Mouse (Mus musculus) spleen, adult 2 months (tissue): ENCODE measurements around the gene Hgf. TPM values are rescaled to one million over a fixed set of nuclear protein-coding genes. Genes with fewer than 3 reads are reported as not detected.

Experiments used
- DNase-seq, 2 experiments: peaks; one replicate each; pipeline versions ENCODE4 v3.0.0 to v3.0.0-alpha.2; 2012 to 2021; ENCODE audit warnings: low spot score in 2 of 2, low read depth in 1 of 2
- H3K27ac ChIP-seq: fragments of 200-500 bp; 2 replicates; pipeline ENCODE4 v1.5.1; 2012; ENCODE audit warnings: low read length, inconsistent platforms; ENCODE audit not compliant: insufficient read depth
- H3K27me3 ChIP-seq: fragments of 200-500 bp; 2 replicates; pipeline ENCODE4 v1.6.1; 2012; ENCODE audit warnings: mild to moderate bottlenecking, moderate library complexity, low read length, inconsistent platforms; ENCODE audit not compliant: control insufficient read depth, insufficient read depth
- H3K36me3 ChIP-seq: fragments of 200-500 bp; 2 replicates; pipeline ENCODE4 v1.6.1; 2012; ENCODE audit warnings: mild to moderate bottlenecking, low read length, inconsistent platforms; ENCODE audit not compliant: control insufficient read depth, insufficient read depth
- H3K4me1 ChIP-seq: fragments of 200-500 bp; 2 replicates; pipeline ENCODE4 v1.6.1; 2011; ENCODE audit warnings: inconsistent platforms; ENCODE audit not compliant: control insufficient read depth, insufficient read depth, insufficient read length
- H3K4me3 ChIP-seq: fragments of 200-500 bp; 2 replicates; pipeline ENCODE4 v1.5.1; 2011; ENCODE audit warnings: mild to moderate bottlenecking, inconsistent platforms; ENCODE audit not compliant: insufficient read depth, insufficient read length; ENCODE audit errors: extremely low read depth
- CTCF ChIP-seq: fragments of 200-500 bp; IDR thresholded peaks from 2 replicates; pipeline ENCODE4 v1.5.1; 2011; ENCODE audit warnings: mild to moderate bottlenecking, inconsistent platforms; ENCODE audit not compliant: insufficient read depth, insufficient read length, insufficient replicate concordance; ENCODE audit errors: extremely low read depth
- POLR2A ChIP-seq: fragments of 200-500 bp; IDR thresholded peaks from 2 replicates; pipeline ENCODE4 v1.6.1; 2011; ENCODE audit warnings: low read depth, low read length, inconsistent platforms
- WGBS: fragments of 180-500 bp; shearing (Covaris S2); methylation state at CpG from one replicate; pipeline ENCODE4 v1.1.7; 2018; 5-methylcytosine and 5-hydroxymethylcytosine counted together
- polyA plus RNA-seq: library from polyadenylated mRNA; depleted of rRNA; stranded (reverse); fragments of >200 nt; gene quantifications from 2 replicates; pipeline ENCODE4 v1.2.3, GENCODE M21; 2012; rRNA removed

Gene Hgf
- polyA plus RNA-seq, 1 experiment: 0.51 TPM

- WGBS: 60% methylated on average over 1 of the region's 1 CpGs
- DNase-seq: no peak
- no peaks in the 10 kb centered on the region for H3K27me3 ChIP-seq
Observed at GRCm38 (mm10) chr5:16632996-16633395, 79.7 kb downstream of the Hgf start.

GRCm38 (mm10) chr5:16646417-16646816 lies 93.1 kb downstream of the Hgf start:
- Histone ChIP-seq H3K4me3 (no peak overlapping the region), H3K36me3 (no peaks in the 10 kb centered on the region), H3K4me1 (no peaks in the 10 kb centered on the region), H3K27me3 (no peaks in the 10 kb centered on the region), H3K27ac (no peak overlapping the region)
- TF ChIP-seq POLR2A: no peak
- no peak for TF ChIP-seq CTCF
- WGBS: 90% methylated on average over 7 of the region's 7 CpGs
- no peak for DNase-seq

More at GRCm38 (mm10) chr5:16632996-16633395, 79.7 kb downstream of the Hgf start:
- Histone ChIP-seq H3K4me1 (no peaks in the 10 kb centered on the region), H3K27ac (no peak overlapping the region), H3K4me3 (no peak overlapping the region), H3K36me3 (no peaks in the 10 kb centered on the region)
- TF ChIP-seq POLR2A: no peak
- no peak for TF ChIP-seq CTCF

- Histone ChIP-seq H3K4me1 (no peaks in the 10 kb centered on the region), H3K27me3 (no peaks in the 10 kb centered on the region), H3K27ac (no peak overlapping the region), H3K36me3 (no peaks in the 10 kb centered on the region), H3K4me3 (no peak overlapping the region)
- no peak for TF ChIP-seq CTCF
- no peak for TF ChIP-seq POLR2A
- DNase-seq: no peak
Observed at GRCm38 (mm10) chr5:16647701-16648100, 94.4 kb downstream of the Hgf start.

- no peak for TF ChIP-seq CTCF
- TF ChIP-seq POLR2A: no peak
- Histone ChIP-seq H3K4me1 (no peaks in the 10 kb centered on the region), H3K36me3 (no peaks in the 10 kb centered on the region), H3K27ac (no peak overlapping the region), H3K4me3 (no peak overlapping the region), H3K27me3 (no peaks in the 10 kb centered on the region)
- 85% methylated on average over 1 of the region's 1 CpGs for WGBS
- no peak for DNase-seq
Observed at GRCm38 (mm10) chr5:16650240-16650639, 96.9 kb downstream of the Hgf start.

GRCm38 (mm10) chr5:16654022-16654421 lies 100.7 kb downstream of the Hgf start:
- Histone ChIP-seq H3K27me3 (no peaks in the 10 kb centered on the region), H3K4me1 (no peaks in the 10 kb centered on the region), H3K4me3 (no peak overlapping the region), H3K27ac (no peak overlapping the region), H3K36me3 (no peaks in the 10 kb centered on the region)
- DNase-seq: no peak
- TF ChIP-seq CTCF (no peak), POLR2A (no peak)
- 54% methylated on average over 7 of the region's 7 CpGs for WGBS

Other genes starting within 250 kb of the Hgf start
- not detected in 2 replicates for gene Gm28710, start 238.3 kb downstream of the Hgf start, polyA plus RNA-seq